Mouse (Mus musculus) heart, postnatal 0 days (tissue): Measurements from ENCODE around the gene Ppp1r12a.

Experiments
- CTCF ChIP-seq: IDR thresholded peaks from 2 replicates; pipeline ENCODE4 v1.5.1; 2016; ENCODE audit warnings: antibody characterized with exemption, control low read depth, low read depth
- EP300 ChIP-seq: IDR thresholded peaks from 2 replicates; pipeline ENCODE4 v1.6.1; 2016; ENCODE audit warnings: antibody characterized with exemption, low read depth

DNA sequence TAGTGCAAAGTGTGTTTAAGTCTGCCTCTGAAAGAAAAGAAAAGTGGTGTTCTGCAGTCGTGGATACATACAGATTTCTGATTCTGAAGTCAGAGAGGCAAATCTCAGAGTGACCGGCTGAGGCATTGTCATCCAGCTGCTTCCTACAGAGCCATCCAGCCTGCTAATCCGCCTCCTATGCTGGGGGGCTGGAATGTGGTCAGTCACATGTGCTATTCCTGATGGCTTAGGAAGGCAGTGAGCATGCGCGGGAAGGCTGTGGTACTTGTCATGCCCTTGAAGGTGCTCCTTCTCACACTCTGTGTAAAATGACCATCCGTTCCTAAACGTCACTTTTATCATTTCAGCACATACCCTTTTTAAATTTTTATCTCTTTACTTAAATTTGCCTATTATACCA, 109.2 kb downstream of the Ppp1r12a start:
- TF ChIP-seq CTCF (no peak), EP300 (no peak)
